Mouse (Mus musculus) cerebellum, postnatal 36 days (tissue): ENCODE measurements around the gene Palb2.

ENCODE experiments used
- DNase-seq, 2 experiments: peaks; one replicate each; pipeline ENCODE4 v3.0.0; 2021 to 2022; ENCODE audit warnings: mixed read lengths in 2 of 2

The Palb2 gene

DNA sequence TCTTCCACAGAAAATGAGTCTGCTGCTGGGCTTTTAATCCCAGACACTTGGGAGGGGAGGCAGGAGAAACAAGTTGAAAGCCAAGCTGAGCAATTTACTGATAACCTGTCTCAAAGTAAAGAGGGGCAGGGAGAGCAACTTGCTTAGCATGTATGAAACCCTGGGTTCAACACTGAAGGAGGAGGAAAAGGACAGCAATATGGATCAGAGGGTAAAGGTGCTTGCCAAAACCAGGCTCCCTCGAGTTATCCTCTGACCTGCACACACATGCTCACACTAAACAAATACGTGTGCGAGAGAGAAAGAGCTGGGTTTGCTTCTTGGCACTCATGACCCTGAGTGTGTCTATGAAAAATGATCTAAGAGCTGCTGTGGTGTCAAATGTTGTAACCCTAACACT, 34.8 kb downstream of the Palb2 start:
- no peak for DNase-seq

DNA sequence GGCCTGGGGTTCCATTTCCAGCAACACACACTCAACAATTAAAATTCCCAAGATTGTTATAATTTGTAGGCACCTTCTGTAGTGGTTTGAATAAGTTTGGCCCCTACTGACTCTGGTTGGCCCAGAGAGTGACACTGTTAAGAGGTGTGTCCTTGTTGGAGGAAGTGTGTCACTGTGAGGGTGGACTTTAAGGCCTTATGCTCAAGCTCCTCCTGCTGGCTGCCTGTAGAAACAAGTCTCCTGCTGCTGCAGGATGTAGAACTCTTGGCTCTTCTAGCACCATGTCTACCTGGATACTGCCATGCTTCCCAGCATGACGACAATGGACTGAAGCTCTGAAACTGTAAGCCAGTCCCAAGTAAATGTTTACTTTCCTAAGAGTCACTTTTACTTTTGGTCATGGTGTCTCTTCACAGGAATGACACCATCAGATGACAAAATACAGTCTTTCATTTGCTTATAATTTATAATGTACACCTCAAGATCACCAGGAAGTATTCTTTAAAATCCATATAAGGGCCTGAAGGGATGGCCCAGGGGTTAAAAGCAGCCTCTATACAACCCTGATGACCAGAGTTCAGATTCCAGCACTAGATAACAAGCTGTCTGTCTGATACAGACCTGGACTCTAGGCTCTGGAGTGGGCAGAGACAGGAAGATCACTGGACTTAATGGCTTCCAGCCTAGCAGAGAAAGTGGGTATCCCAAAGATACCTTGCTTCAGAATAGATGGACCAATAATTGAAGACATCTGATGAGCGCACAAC, 38.0 kb downstream of the Palb2 start:
- DNase-seq, result no peak

DNA sequence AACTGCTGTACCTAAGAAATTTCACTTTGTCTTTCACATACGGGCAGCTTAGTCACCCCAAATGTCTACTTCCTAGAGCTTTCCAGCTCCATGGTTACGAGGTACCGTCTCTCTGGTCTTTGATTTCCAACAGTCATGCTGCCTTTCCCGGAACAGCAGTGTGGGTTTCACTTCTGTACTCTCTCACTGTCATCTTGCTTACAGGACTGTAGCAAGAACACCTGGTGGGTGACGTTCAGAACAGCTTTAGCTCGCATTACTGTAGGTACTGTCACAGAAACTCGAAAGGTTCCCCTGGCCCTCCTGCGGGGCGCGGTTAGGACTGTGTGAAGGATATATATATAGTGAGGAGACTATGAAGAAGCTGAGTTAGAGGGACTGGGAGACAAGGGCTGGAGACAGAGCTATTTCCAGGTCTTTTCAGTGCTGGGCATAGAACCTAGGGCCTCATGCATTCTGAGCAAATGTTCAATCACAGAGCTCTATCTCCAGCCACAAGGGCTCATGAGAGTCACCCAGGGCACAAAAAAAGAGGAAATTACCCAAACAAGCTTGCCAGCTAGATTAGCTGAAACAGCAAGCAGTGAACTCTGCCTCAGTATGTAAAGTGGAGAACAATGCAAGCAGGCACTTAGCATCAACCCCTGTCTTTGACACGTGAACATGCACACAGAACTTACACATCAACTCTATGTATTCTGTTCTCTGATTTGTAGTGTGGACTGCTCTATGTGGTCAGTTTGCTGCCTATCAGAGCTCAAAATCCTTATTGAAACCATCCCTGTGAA, 45.4 kb downstream of the Palb2 start:
- no peak for DNase-seq

DNA sequence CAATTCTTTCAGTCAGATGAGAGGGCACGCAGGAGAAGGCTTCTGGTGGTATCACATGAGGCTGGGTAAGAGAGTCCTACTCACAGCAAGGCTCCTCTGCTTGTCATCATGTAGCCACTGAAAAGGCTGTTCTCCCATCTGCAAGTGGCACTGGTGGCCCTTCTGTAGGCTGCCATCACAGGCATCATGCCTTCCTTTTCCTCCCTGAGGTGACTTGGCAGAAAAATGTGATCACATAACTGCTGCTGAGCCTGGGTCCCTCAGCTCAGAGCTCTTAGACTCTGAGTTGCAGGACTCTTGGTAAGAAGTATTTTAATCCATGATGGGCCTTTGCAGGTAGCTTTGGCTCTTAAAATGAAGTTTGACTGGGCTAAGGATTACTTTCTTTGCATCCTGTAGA, 51.7 kb downstream of the Palb2 start:
- no peak for DNase-seq

DNA sequence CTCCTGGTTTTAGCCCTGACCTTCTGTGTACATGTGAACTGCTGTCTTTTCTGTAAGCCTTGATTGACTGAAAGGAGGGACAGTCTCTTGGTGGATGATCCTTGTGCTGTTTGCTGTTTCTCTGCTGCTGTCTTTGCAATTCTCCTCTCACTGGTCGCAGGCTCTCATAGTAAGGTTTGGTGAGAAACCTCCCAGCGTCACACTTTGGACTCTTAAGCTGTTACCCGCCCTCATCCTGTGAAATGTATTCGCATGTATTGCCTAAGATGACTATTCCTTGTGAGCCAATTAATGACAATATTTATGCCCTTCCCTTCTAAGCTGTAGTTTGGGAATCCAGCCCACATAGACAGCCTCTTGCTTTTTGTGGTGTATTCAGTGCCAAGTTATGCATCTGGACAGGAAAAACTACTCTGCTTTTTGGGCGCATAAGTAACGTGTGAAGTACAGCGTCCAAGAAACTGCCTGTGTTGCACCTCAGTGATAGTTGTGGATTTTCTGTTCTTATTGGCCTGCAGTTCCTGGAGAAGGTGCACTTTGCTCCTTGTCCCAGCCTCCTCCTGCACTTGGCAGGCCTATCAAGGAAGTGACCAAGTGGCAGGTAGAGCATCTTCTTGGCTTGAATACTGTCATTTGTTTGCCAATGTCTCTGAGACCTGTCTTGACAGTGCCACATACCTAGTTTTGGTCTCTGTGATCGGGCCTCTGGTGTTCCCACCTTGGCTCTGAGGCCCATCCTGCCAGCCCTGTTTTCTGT, 52.8 kb downstream of the Palb2 start:
- DNase-seq, result no peak

DNA sequence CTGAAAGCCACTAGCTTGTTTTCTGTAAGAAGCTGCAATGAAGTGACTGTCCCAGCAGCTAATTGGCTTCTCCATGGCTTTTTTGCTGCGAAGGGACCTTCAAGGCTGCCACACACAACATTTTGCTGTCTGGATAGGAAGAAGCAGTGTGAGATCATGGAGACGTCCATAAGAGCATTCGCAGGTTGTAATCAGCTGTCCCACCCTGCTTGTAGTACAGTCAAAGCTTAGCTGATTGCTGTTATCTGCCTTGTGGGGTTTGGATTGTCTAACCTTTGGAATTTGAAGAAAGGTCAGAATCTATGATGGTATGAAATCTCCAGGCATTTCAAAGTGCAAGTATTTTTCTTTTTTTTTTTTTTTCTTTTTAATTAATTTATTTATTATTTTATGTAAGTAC, 58.4 kb downstream of the Palb2 start:
- DNase-seq, result no peak

DNA sequence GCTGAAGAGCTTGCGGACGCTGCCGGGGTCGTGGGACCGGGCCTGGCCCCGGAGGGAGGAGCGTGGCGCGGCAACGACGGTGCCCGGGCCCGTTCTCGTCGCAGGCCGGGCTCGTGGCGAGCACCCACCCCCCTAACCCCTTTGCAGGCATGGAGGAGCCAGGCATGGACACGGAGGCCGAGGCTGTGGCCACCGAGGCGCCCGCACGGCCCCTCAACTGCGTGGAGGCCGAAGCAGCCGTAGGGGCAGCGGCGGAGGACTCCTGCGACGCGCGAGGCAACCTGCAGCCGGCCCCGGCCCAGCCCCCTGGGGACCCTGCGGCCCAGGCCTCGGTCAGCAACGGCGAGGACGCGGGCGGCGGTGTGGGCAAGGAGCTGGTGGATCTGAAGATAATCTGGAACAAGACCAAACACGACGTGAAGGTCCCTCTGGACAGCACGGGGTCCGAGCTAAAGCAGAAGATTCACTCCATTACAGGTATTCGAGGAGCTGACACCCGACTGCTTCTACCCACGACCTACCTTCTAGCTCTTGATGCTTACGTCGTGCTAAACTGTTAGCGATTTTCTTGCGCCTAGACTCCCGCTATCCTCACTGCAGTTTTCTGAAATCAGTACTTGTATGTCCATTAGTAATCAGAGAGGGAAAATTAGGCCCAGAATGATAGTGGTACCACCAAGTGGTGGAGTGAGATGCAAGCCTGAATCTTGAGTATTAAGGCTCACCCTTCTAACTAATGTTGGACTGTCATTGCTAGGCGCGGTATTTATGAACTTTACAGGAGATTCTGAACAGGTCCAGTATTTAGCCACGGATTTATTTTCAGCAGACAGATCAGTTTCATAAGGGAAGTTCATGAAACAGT, 65.0 kb downstream of the Palb2 start:
- peak in 1 of 2 experiments; percentile 31 for DNase-seq

DNA sequence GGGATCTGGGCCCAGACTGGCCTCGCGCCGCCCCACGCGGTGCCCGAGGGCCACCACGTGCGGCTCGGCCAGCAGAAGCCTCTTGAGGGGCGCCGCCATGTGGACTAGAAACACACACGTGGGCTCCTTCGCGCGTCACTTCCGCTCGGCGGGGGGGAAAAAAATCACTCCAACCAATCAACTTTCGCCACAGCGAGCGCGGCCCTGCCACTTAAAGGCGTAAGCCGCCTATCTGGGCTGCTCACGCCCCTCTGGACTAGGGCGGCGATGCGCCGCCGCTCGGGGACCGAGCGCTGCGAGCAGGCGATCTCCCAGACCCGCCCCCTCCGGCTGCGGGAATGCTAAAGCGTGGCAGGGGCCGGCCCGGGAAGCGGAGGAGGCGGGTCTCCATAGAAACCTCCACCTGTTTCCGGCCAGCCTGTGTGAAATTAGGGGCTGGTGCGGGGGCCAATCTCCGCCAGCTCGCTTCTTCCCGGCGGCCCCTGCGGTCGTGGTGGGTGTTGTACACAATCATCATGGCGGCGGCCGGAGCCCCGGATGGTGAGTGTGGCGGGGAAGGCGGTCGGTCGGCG, 65.8 kb downstream of the Palb2 start, which contains the start of the genes Ubfd1 and Ears2:
Gene Ubfd1, plus strand, starts transcription at position 231 of the 572 bp plus-strand sequence.
Gene Ears2, minus strand, starts transcription at position 319 of the 572 bp plus-strand sequence.
- peak; percentile 96 to 99 for DNase-seq

DNA sequence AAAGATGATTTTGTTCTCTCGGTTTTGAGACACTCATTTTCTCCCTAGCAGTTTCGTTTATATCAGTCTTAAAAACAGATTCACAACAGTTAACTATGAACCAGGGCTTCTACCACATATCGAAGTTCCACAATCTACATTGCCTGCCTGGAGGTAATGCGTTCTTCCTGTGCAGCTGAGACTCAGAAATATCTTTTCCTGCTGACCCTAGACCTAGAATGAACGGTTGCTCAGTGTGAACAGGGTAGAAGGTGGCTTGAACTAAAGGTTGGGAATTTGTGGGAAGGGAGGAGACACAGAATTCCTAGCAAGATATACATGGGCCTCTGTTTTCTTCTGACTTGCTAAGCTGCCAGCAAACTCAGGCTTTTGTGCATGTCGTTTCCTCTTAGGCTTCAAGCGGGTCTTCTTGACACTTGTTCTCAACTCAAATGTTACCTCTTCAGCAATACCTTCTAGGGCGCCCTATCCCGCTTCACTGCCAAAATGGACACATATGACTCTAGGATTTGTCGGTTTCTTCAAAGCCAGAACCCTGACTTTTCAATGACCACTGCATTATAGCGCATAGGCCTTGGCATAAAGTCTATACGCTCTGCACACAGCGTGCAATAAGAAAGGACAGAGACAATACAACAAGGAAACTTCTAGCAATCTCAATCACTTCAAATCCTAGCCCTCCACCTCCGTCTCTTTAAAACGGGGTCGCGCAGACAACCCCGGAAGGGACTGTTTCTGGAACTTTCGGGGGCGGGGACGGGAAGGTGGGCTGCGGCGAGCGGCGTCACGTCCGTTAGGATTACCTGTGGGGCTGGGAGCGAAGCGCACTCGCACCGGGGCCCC, 66.5 kb downstream of the Palb2 start:
- no peak for DNase-seq

DNA sequence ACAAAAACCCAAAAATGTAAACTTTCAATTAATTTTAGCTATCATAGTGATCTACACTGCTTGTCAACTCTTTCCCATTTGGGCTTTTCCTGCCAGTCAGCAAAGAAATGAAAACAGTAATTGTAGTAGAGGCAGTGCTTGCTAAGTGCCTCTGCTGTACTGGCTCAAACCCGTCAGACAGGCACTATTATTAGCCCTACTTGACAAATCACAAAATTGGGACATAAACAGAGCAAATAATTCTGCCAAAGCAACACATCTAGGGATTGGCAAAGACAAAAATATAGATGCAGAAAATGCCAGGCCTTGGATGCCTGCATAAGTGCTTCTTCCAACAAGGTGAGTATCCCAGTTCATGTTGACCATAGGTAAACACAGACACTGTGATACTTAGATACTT, 67.1 kb downstream of the Palb2 start:
- DNase-seq, result no peak
